Mouse (Mus musculus) hindbrain, embryonic 14.5 days (tissue): ENCODE data around the gene Srcin1. TPM values are rescaled to one million over a fixed set of nuclear protein-coding genes. Genes with fewer than 3 reads are reported as not detected.

Experiments
- ATAC-seq: fragments of 200-750 bp; cut with Nextera tagmentation; 2 replicates; pipeline ENCODE4 v1.8.0; 2017; ENCODE audit warnings: moderate number of reproducible peaks, mild to moderate bottlenecking, moderate TSS enrichment, moderate library complexity; ENCODE audit not compliant: low FRiP score
- DNase-seq: peaks from one replicate; pipeline ENCODE4 v3.0.0-alpha.2; 2015; ENCODE audit warnings: low spot score
- H3K27ac ChIP-seq: fragments of 300-500 bp; sonication (generic); 2 replicates; pipeline ENCODE4 v1.5.1; 2014; ENCODE audit warnings: mild to moderate bottlenecking, moderate library complexity
- H3K27me3 ChIP-seq: fragments of 300-500 bp; sonication (generic); 2 replicates; pipeline ENCODE4 v1.6.1; 2014; ENCODE audit warnings: mild to moderate bottlenecking, low read length, mixed read lengths; ENCODE audit not compliant: control insufficient read depth, insufficient read depth
- H3K36me3 ChIP-seq: fragments of 300-500 bp; sonication (generic); replicated peaks from 2 replicates; pipeline ENCODE4 v1.6.1; 2014; ENCODE audit not compliant: control insufficient read depth, insufficient read depth
- H3K4me1 ChIP-seq: fragments of 300-500 bp; sonication (generic); replicated peaks from 2 replicates; pipeline ENCODE4 v1.6.1; 2014; ENCODE audit warnings: antibody characterized with exemption, low read length, mixed read lengths; ENCODE audit not compliant: control insufficient read depth, insufficient read depth
- H3K4me2 ChIP-seq: fragments of 300-500 bp; sonication (generic); replicated peaks from 2 replicates; pipeline ENCODE4 v1.6.1; 2014; ENCODE audit warnings: mild to moderate bottlenecking, moderate library complexity
- H3K4me3 ChIP-seq: fragments of 300-500 bp; sonication (generic); replicated peaks from 2 replicates; pipeline ENCODE4 v1.5.1; 2014; ENCODE audit warnings: mild to moderate bottlenecking, low read length
- H3K9ac ChIP-seq: fragments of 300-500 bp; sonication (generic); 2 replicates; pipeline ENCODE4 v1.6.1; 2014
- H3K9me3 ChIP-seq: fragments of 300-500 bp; sonication (generic); 2 replicates; pipeline ENCODE4 v1.6.1; 2016; ENCODE audit warnings: low read length; ENCODE audit not compliant: control insufficient read depth
- WGBS: fragments of 180-500 bp; shearing (Covaris S2); extraction: QIAGEN DNeasy Blood & Tissue Kit; methylation state at CpG from one replicate; pipeline ENCODE4 v1.1.7; 2014; 5-methylcytosine and 5-hydroxymethylcytosine counted together
- polyA plus RNA-seq: library from polyadenylated mRNA; unstranded; fragments of >200 nt; fragmentation: Nextera tagmentation; extraction: Ambion mirVana; gene quantifications from 2 replicates; pipeline ENCODE4 v1.2.1, GENCODE M21; 2014

The Srcin1 gene
- polyA plus RNA-seq, 1 experiment from 2014 or later: 9.1 TPM

- H3K4me1 ChIP-seq: no peaks in the 10 kb centered on the region
- ATAC-seq (no peak), DNase-seq (no peak)
- H3K9ac ChIP-seq: no peak overlapping the region
- no peak overlapping the region for H3K4me2 ChIP-seq
- H3K4me3 ChIP-seq: no peak overlapping the region
- H3K27me3 ChIP-seq: 0 out of 2 replicates have a peak, but pooled peaks cover 10% of the 10 kb centered on the region
- H3K27ac ChIP-seq: no peak overlapping the region
- H3K9me3 ChIP-seq: no peaks in the 10 kb centered on the region
- WGBS: 92% methylated on average over 3 of the region's 3 CpGs
- peaks cover 39% of the 10 kb centered on the region for H3K36me3 ChIP-seq
These were observed 83.2 kb downstream of the Srcin1 start for GRCm38 (mm10) chr11:97492836-97493235.

DNA sequence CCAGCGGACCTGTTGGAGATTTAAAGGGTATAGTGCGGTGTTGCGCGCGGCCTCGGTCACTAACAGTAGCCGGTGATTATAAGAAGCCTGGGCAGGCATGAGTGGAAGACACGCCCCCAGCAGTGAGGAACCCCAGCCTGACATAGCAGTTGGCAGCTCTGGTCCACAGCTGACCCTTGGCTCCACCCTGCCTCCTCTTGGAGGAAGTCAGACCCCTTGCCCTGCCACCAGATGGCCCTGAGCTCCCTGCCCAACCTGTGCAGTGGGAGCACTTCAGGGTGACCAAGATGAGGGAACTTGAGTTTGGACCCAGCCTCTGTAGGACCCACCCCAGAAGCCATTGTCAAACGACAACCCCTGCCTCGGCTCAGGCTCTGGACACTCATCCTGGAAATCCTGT, 84.3 kb downstream of the Srcin1 start:
- WGBS: 80% methylated on average over 10 of the region's 10 CpGs
- Histone ChIP-seq H3K9me3 (no peaks in the 10 kb centered on the region), H3K9ac (no peak overlapping the region), H3K4me3 (no peak overlapping the region), H3K27ac (no peak overlapping the region), H3K36me3 (peaks cover 49% of the 10 kb centered on the region), H3K27me3 (no peaks in the 10 kb centered on the region), H3K4me1 (no peaks in the 10 kb centered on the region), H3K4me2 (no peak overlapping the region)
- DNase-seq (no peak), ATAC-seq (no peak)

- DNase-seq (peak; percentile 86), ATAC-seq (no peak)
- H3K27ac ChIP-seq: no peak overlapping the region
- no peak overlapping the region for H3K4me2 ChIP-seq
- no peak overlapping the region for H3K9ac ChIP-seq
- H3K27me3 ChIP-seq: no peaks in the 10 kb centered on the region
- no peak overlapping the region for H3K4me3 ChIP-seq
- WGBS: 23% methylated on average over 16 of the region's 16 CpGs
- H3K4me1 ChIP-seq: no peaks in the 10 kb centered on the region
- H3K36me3 ChIP-seq: peaks cover 63% of the 10 kb centered on the region
- no peaks in the 10 kb centered on the region for H3K9me3 ChIP-seq
These were observed 86.2 kb downstream of the Srcin1 start for GRCm38 (mm10) chr11:97489589-97490324.

DNA sequence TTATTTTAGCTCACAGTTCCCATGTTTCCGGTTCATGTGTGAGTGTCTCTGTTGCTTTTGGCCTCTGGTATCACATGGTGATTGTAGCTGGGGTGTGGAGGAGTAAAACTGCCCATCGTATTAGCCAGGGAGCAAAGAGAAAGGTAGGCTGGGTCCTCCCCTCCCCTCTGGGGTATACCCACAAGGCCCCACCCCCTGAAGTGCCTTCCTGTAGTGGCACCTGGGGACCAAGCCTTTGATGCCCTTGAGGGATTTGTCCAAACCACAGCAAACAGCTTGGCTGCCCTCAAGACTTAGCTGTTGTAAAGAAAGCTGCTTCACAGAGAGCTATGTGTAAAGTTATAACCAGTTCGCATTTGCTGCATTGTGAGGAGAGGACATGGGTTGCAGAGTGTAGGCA, 88.3 kb downstream of the Srcin1 start:
- no peaks in the 10 kb centered on the region for H3K27me3 ChIP-seq
- H3K27ac ChIP-seq: no peak overlapping the region
- no peaks in the 10 kb centered on the region for H3K4me1 ChIP-seq
- no peak for DNase-seq
- H3K9me3 ChIP-seq: no peaks in the 10 kb centered on the region
- ATAC-seq: no peak
- no peak overlapping the region for H3K4me3 ChIP-seq
- peaks cover 60% of the 10 kb centered on the region for H3K36me3 ChIP-seq
- WGBS: 75% methylated on average over 3 of the region's 3 CpGs
- no peak overlapping the region for H3K9ac ChIP-seq
- H3K4me2 ChIP-seq: no peak overlapping the region

DNA sequence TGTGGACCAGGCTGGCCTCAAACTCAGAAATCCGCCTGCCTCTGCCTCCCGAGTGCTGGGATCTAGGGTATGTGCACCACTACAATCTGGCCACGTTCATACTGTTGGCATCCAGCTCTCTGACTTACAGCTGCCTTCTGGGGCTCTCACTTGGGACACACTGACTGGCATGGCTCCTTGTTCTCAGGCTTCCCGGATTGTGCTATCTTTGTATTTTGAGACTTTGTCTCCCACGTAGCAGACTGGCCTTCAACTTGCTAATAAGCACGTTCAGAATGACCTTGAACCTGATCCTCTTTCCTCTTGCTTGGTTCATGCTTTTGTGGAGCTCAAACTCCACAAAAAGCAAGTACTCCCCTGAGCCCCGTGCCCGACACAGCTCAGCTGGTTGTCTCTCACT, 90.3 kb downstream of the Srcin1 start:
- DNase-seq (no peak), ATAC-seq (no peak)
- Histone ChIP-seq H3K27ac (no peak overlapping the region), H3K4me3 (no peak overlapping the region), H3K4me2 (no peak overlapping the region), H3K9ac (no peak overlapping the region), H3K9me3 (no peaks in the 10 kb centered on the region), H3K4me1 (no peaks in the 10 kb centered on the region), H3K27me3 (no peaks in the 10 kb centered on the region), H3K36me3 (peaks cover 58% of the 10 kb centered on the region)
- 83% methylated on average over 8 of the region's 8 CpGs for WGBS

GRCm38 (mm10) chr11:97479824-97480223, 96.2 kb downstream of the Srcin1 start:
- Histone ChIP-seq H3K4me2 (no peak overlapping the region), H3K4me3 (no peak overlapping the region), H3K27ac (no peak overlapping the region), H3K9me3 (no peaks in the 10 kb centered on the region), H3K27me3 (no peaks in the 10 kb centered on the region), H3K36me3 (peaks cover 79% of the 10 kb centered on the region), H3K9ac (no peak overlapping the region), H3K4me1 (no peaks in the 10 kb centered on the region)
- ATAC-seq (no peak), DNase-seq (no peak)
- WGBS: 67% methylated on average over 8 of the region's 8 CpGs

DNA sequence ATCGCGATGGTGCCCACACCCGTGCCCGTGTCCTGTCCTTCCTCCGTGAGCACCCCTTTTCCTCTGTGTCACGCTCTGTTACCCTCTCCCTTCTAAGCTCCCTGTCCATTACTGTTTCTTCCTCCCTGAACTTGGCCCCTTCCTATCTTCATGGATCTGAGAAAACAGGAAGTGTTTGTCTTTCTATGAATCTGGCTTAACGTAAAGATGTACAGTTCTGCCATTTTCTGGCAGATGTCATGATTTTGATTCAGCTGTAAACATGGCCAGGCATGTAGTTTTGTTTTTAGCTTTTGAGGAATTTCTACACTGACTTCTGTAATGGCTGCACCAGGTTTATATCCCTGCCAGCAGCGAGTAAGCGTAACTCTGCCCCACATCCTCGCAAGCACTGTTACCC, 96.9 kb downstream of the Srcin1 start:
- WGBS: 92% methylated on average over 10 of the region's 10 CpGs
- no peaks in the 10 kb centered on the region for H3K9me3 ChIP-seq
- H3K4me1 ChIP-seq: no peaks in the 10 kb centered on the region
- H3K4me3 ChIP-seq: no peak overlapping the region
- H3K27me3 ChIP-seq: no peaks in the 10 kb centered on the region
- DNase-seq (no peak), ATAC-seq (no peak)
- H3K4me2 ChIP-seq: no peak overlapping the region
- H3K9ac ChIP-seq: no peak overlapping the region
- H3K27ac ChIP-seq: no peak overlapping the region
- H3K36me3 ChIP-seq: peaks cover 77% of the 10 kb centered on the region

DNA sequence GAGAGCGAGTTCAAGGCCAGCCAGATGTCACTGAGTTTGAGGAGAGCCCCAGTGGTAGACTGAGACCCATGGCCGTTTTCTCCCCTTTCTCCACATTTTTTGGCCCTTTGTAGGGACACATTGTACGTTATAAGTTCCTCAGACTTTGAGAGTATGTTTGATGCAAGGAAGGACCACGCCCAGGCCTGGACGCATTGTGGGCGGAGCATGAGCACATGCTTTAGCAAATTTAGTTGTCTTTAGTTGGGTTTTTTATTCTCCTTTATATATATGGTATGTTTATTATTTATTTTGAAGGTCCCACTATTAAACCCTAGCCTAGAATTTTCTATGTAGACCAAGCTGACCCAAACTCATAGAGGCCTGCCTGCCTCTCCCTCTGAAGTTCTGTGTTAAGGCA, 97.6 kb downstream of the Srcin1 start:
- no peak overlapping the region for H3K27ac ChIP-seq
- H3K36me3 ChIP-seq: peaks cover 78% of the 10 kb centered on the region
- ATAC-seq (no peak), DNase-seq (no peak)
- no peak overlapping the region for H3K4me2 ChIP-seq
- no peaks in the 10 kb centered on the region for H3K4me1 ChIP-seq
- no peaks in the 10 kb centered on the region for H3K9me3 ChIP-seq
- H3K4me3 ChIP-seq: no peak overlapping the region
- 87% methylated on average over 6 of the region's 6 CpGs for WGBS
- no peaks in the 10 kb centered on the region for H3K27me3 ChIP-seq
- H3K9ac ChIP-seq: no peak overlapping the region

- Histone ChIP-seq H3K36me3 (peaks cover 79% of the 10 kb centered on the region), H3K27ac (no peak overlapping the region), H3K4me3 (no peak overlapping the region), H3K4me1 (no peaks in the 10 kb centered on the region), H3K9ac (no peak overlapping the region), H3K27me3 (no peaks in the 10 kb centered on the region), H3K9me3 (no peaks in the 10 kb centered on the region), H3K4me2 (no peak overlapping the region)
- ATAC-seq (no peak), DNase-seq (no peak)
- 65% methylated on average over 7 of the region's 7 CpGs for WGBS
These were observed 98.6 kb downstream of the Srcin1 start for GRCm38 (mm10) chr11:97477431-97477830.
